Mouse (Mus musculus): ENCODE measurements around the gene Col13a1. TPM values are rescaled to one million over a fixed set of nuclear protein-coding genes. Genes with fewer than 3 reads are reported as not detected.

Gene Col13a1
- total and polyA plus RNA-seq, 2 experiments = 0.73 to 3.1 TPM

- Histone ChIP-seq H3K36me3 (ENCODE audit: control insufficient read depth, insufficient read depth, low read length) (no peaks in the 10 kb centered on the region), H3K9ac (ENCODE audit: low read depth, low read length) (no peak overlapping the region), H3K27me3 (ENCODE audit: control insufficient read depth, insufficient read depth, low read length) (no peaks in the 10 kb centered on the region), H3K4me1 (ENCODE audit: control insufficient read depth, insufficient read depth, low read length) (no peaks in the 10 kb centered on the region), H3K27ac (replicated peaks; ENCODE audit: insufficient read depth, low read depth, low read length) (no peak overlapping the region), H3K4me3 (ENCODE audit: insufficient read depth, low read depth, low read length) (no peak overlapping the region), H3K79me2 (ENCODE audit: control insufficient read depth, insufficient read depth, low read length) (no peaks in the 10 kb centered on the region)
- TF ChIP-seq POLR2A (IDR thresholded peaks at IDR 0.05; ENCODE audit: extremely low read depth, insufficient read depth, low read length) (no peak), CTCF (IDR thresholded peaks at IDR 0.05; ENCODE audit: low read depth, low read length) (no peak)
- DNase-seq (ENCODE audit: extremely low read depth, low read depth, low spot score) = no peak
- WGBS = 68% methylated on average over 7 of the region's 7 CpGs
Observed at GRCm38 (mm10) chr10:61965386-61965841, 13.5 kb downstream of the Col13a1 start.

- Histone ChIP-seq H3K27ac (replicated peaks; ENCODE audit: insufficient read depth, low read depth, low read length) (no peak overlapping the region), H3K4me1 (ENCODE audit: control insufficient read depth, insufficient read depth, low read length) (no peaks in the 10 kb centered on the region), H3K27me3 (ENCODE audit: control insufficient read depth, insufficient read depth, low read length) (no peaks in the 10 kb centered on the region), H3K36me3 (ENCODE audit: control insufficient read depth, insufficient read depth, low read length) (no peaks in the 10 kb centered on the region), H3K4me3 (ENCODE audit: insufficient read depth, low read depth, low read length) (no peak overlapping the region), H3K79me2 (ENCODE audit: control insufficient read depth, insufficient read depth, low read length) (no peaks in the 10 kb centered on the region), H3K9ac (ENCODE audit: low read depth, low read length) (no peak overlapping the region)
- no peak for DNase-seq (ENCODE audit: extremely low read depth, low read depth, low spot score)
- no peak for TF ChIP-seq POLR2A (IDR thresholded peaks at IDR 0.05; ENCODE audit: extremely low read depth, insufficient read depth, low read length)
- TF ChIP-seq CTCF (IDR thresholded peaks at IDR 0.05; ENCODE audit: low read depth, low read length) = no peak
- 72% methylated on average over 6 of the region's 6 CpGs for WGBS
Observed at GRCm38 (mm10) chr10:61956718-61957117, 22.2 kb downstream of the Col13a1 start.

- H3K27ac ChIP-seq (replicated peaks; ENCODE audit: insufficient read depth, low read depth, low read length) = no peak overlapping the region
- DNase-seq (ENCODE audit: extremely low read depth, low read depth, low spot score) = no peak
- 76% methylated on average over 5 of the region's 5 CpGs for WGBS
- H3K79me2 ChIP-seq (ENCODE audit: control insufficient read depth, insufficient read depth, low read length) = no peaks in the 10 kb centered on the region
- no peaks in the 10 kb centered on the region for H3K27me3 ChIP-seq (ENCODE audit: control insufficient read depth, insufficient read depth, low read length)
- no peak overlapping the region for H3K9ac ChIP-seq (ENCODE audit: low read depth, low read length)
- H3K4me1 ChIP-seq (ENCODE audit: control insufficient read depth, insufficient read depth, low read length) = no peaks in the 10 kb centered on the region
- TF ChIP-seq CTCF (IDR thresholded peaks at IDR 0.05; ENCODE audit: low read depth, low read length) (no peak), POLR2A (IDR thresholded peaks at IDR 0.05; ENCODE audit: extremely low read depth, insufficient read depth, low read length) (no peak)
- no peak overlapping the region for H3K4me3 ChIP-seq (ENCODE audit: insufficient read depth, low read depth, low read length)
- H3K36me3 ChIP-seq (ENCODE audit: control insufficient read depth, insufficient read depth, low read length) = no peaks in the 10 kb centered on the region
Observed at GRCm38 (mm10) chr10:61953916-61954315, 25.0 kb downstream of the Col13a1 start.

GRCm38 (mm10) chr10:61949542-61949941 is 29.4 kb downstream of the Col13a1 start:
- H3K9ac ChIP-seq (ENCODE audit: low read depth, low read length) = no peak overlapping the region
- 77% methylated on average over 6 of the region's 6 CpGs for WGBS
- H3K27ac ChIP-seq (replicated peaks; ENCODE audit: insufficient read depth, low read depth, low read length) = no peak overlapping the region
- H3K4me1 ChIP-seq (ENCODE audit: control insufficient read depth, insufficient read depth, low read length) = no peaks in the 10 kb centered on the region
- no peaks in the 10 kb centered on the region for H3K79me2 ChIP-seq (ENCODE audit: control insufficient read depth, insufficient read depth, low read length)
- H3K27me3 ChIP-seq (ENCODE audit: control insufficient read depth, insufficient read depth, low read length) = no peaks in the 10 kb centered on the region
- DNase-seq (ENCODE audit: extremely low read depth, low read depth, low spot score) = no peak
- TF ChIP-seq CTCF (IDR thresholded peaks at IDR 0.05; ENCODE audit: low read depth, low read length) (no peak), POLR2A (IDR thresholded peaks at IDR 0.05; ENCODE audit: extremely low read depth, insufficient read depth, low read length) (no peak)
- no peak overlapping the region for H3K4me3 ChIP-seq (ENCODE audit: insufficient read depth, low read depth, low read length)
- H3K36me3 ChIP-seq (ENCODE audit: control insufficient read depth, insufficient read depth, low read length) = no peaks in the 10 kb centered on the region

- Histone ChIP-seq H3K27ac (replicated peaks; ENCODE audit: insufficient read depth, low read depth, low read length) (no peak overlapping the region), H3K36me3 (ENCODE audit: control insufficient read depth, insufficient read depth, low read length) (no peaks in the 10 kb centered on the region), H3K4me3 (ENCODE audit: insufficient read depth, low read depth, low read length) (no peak overlapping the region), H3K27me3 (ENCODE audit: control insufficient read depth, insufficient read depth, low read length) (no peaks in the 10 kb centered on the region), H3K9ac (ENCODE audit: low read depth, low read length) (no peak overlapping the region), H3K4me1 (ENCODE audit: control insufficient read depth, insufficient read depth, low read length) (no peaks in the 10 kb centered on the region), H3K79me2 (ENCODE audit: control insufficient read depth, insufficient read depth, low read length) (no peaks in the 10 kb centered on the region)
- no peak for TF ChIP-seq CTCF (IDR thresholded peaks at IDR 0.05; ENCODE audit: low read depth, low read length)
- TF ChIP-seq POLR2A (IDR thresholded peaks at IDR 0.05; ENCODE audit: extremely low read depth, insufficient read depth, low read length) = no peak
- WGBS = 74% methylated on average over 2 of the region's 2 CpGs
- DNase-seq (ENCODE audit: extremely low read depth, low read depth, low spot score) = no peak
Observed at GRCm38 (mm10) chr10:61944386-61944785, 34.5 kb downstream of the Col13a1 start.

GRCm38 (mm10) chr10:61943480-61943879 is 35.4 kb downstream of the Col13a1 start:
- no peak overlapping the region for H3K27ac ChIP-seq (replicated peaks; ENCODE audit: insufficient read depth, low read depth, low read length)
- H3K4me1 ChIP-seq (ENCODE audit: control insufficient read depth, insufficient read depth, low read length) = no peaks in the 10 kb centered on the region
- WGBS = 76% methylated on average over 10 of the region's 10 CpGs
- no peak for DNase-seq (ENCODE audit: extremely low read depth, low read depth, low spot score)
- H3K79me2 ChIP-seq (ENCODE audit: control insufficient read depth, insufficient read depth, low read length) = no peaks in the 10 kb centered on the region
- no peaks in the 10 kb centered on the region for H3K27me3 ChIP-seq (ENCODE audit: control insufficient read depth, insufficient read depth, low read length)
- no peak overlapping the region for H3K9ac ChIP-seq (ENCODE audit: low read depth, low read length)
- no peaks in the 10 kb centered on the region for H3K36me3 ChIP-seq (ENCODE audit: control insufficient read depth, insufficient read depth, low read length)
- H3K4me3 ChIP-seq (ENCODE audit: insufficient read depth, low read depth, low read length) = no peak overlapping the region
- TF ChIP-seq CTCF (IDR thresholded peaks at IDR 0.05; ENCODE audit: low read depth, low read length) (no peak), POLR2A (IDR thresholded peaks at IDR 0.05; ENCODE audit: extremely low read depth, insufficient read depth, low read length) (no peak)

All from liver, adult 2 months (tissue).